Mouse (Mus musculus) heart, adult 2 months (tissue): ENCODE results near the gene Ddx27.
A peak's percentile ranks its signal among the peaks of the same experiment; 100 is the strongest.

Experiments
- CTCF ChIP-seq: fragments of 200-600 bp; IDR thresholded peaks from 2 replicates; pipeline ENCODE4 v1.8.1; 2022; ENCODE audit warnings: antibody characterized with exemption, mild to moderate bottlenecking, moderate library complexity
- EP300 ChIP-seq: fragments of 200-500 bp; IDR thresholded peaks from 2 replicates; pipeline ENCODE4 v1.6.1; 2011; ENCODE audit warnings: low read depth, low read length, control low read depth; ENCODE audit not compliant: insufficient read depth

- TF ChIP-seq CTCF = peak; percentile 54
- no peak for TF ChIP-seq EP300
Observed at GRCm38 (mm10) chr2:166990861-166991260, 24.1 kb upstream of the Ddx27 start.
